Mouse (Mus musculus): ENCODE measurements around the gene Rgs3.

GRCm38 (mm10) chr4:62646556-62647248 is 87.1 kb downstream of the Rgs3 start:
- TF ChIP-seq POLR2A (IDR thresholded peaks at IDR 0.05; ENCODE audit: low read depth, low read length) (no peak), CTCF (IDR thresholded peaks at IDR 0.05; ENCODE audit: borderline replicate concordance, insufficient read depth, low read length) (no peak)
